Mouse (Mus musculus): ENCODE measurements at regions not wholly inside any gene's neighbourhood (a gene's known extent, or its start where the extent isn't known, plus 50 kb on each side); places are given as distances from the start of the nearest gene placed in this dataset.

- H3K27me3 ChIP-seq, result no peaks in the 10 kb centered on the region
- no peak for ATAC-seq (ENCODE audit: low FRiP score)
- 0 out of 2 replicates have a peak, but pooled peaks cover 3% of the 10 kb centered on the region for H3K4me1 ChIP-seq (replicated peaks)
- no peak overlapping the region for H3K4me2 ChIP-seq
- H3K36me3 ChIP-seq, result no peaks in the 10 kb centered on the region
- no peak overlapping the region for H3K27ac ChIP-seq
- no peak overlapping the region for H3K4me3 ChIP-seq
- H3K9me3 ChIP-seq, result no peaks in the 10 kb centered on the region
- no peak overlapping the region for H3K9ac ChIP-seq
- 90% methylated on average over 5 of the region's 5 CpGs for WGBS
Measured at GRCm38 (mm10) chr3:34826396-34826795, 176.2 kb downstream of the Sox2 start.

GRCm38 (mm10) chr3:34828453-34829206 is 178.4 kb downstream of the Sox2 start:
- Histone ChIP-seq H3K9ac (no peak overlapping the region), H3K9me3 (no peaks in the 10 kb centered on the region), H3K4me3 (no peak overlapping the region), H3K36me3 (no peaks in the 10 kb centered on the region), H3K27me3 (no peaks in the 10 kb centered on the region), H3K4me2 (no peak overlapping the region), H3K27ac (no peak overlapping the region), H3K4me1 (replicated peaks) (0 out of 2 replicates have a peak, but pooled peaks cover 3% of the 10 kb centered on the region)
- WGBS, result 53% methylated on average over 9 of the region's 9 CpGs
- ATAC-seq (ENCODE audit: low FRiP score), result no peak

GRCm38 (mm10) chr3:34836741-34837267 is 186.6 kb downstream of the Sox2 start:
- H3K36me3 ChIP-seq, result no peaks in the 10 kb centered on the region
- peak; percentile 75 for ATAC-seq (ENCODE audit: low FRiP score)
- H3K9ac ChIP-seq, result no peak overlapping the region
- WGBS, result 55% methylated on average over 8 of the region's 8 CpGs
- H3K9me3 ChIP-seq, result no peaks in the 10 kb centered on the region
- no peak overlapping the region for H3K4me2 ChIP-seq
- H3K4me1 ChIP-seq (replicated peaks), result peaks cover 21% of the 10 kb centered on the region
- no peak overlapping the region for H3K4me3 ChIP-seq
- no peak overlapping the region for H3K27ac ChIP-seq
- 0 out of 2 replicates have a peak, but pooled peaks cover 5% of the 10 kb centered on the region for H3K27me3 ChIP-seq

GRCm38 (mm10) chr3:34837644-34838332 is 187.6 kb downstream of the Sox2 start:
- Histone ChIP-seq H3K9me3 (no peaks in the 10 kb centered on the region), H3K9ac (no peak overlapping the region), H3K4me1 (replicated peaks) (peaks cover 21% of the 10 kb centered on the region), H3K4me3 (no peak overlapping the region), H3K27me3 (0 out of 2 replicates have a peak, but pooled peaks cover 5% of the 10 kb centered on the region), H3K27ac (no peak overlapping the region), H3K36me3 (no peaks in the 10 kb centered on the region), H3K4me2 (no peak overlapping the region)
- ATAC-seq (ENCODE audit: low FRiP score), result 0 out of 2 replicates have a peak, but pooled peaks have one; percentile 36
- 58% methylated on average over 11 of the region's 11 CpGs for WGBS

GRCm38 (mm10) chr3:34860877-34861649 is 210.9 kb downstream of the Sox2 start:
- Histone ChIP-seq H3K27ac (peak overlapping the region; percentile 37), H3K9me3 (no peaks in the 10 kb centered on the region), H3K36me3 (no peaks in the 10 kb centered on the region), H3K4me3 (no peak overlapping the region), H3K4me1 (replicated peaks) (peaks cover 16% of the 10 kb centered on the region), H3K27me3 (no peaks in the 10 kb centered on the region), H3K9ac (no peak overlapping the region), H3K4me2 (no peak overlapping the region; the same call in 1 of the 2 replicates)
- WGBS, result 42% methylated on average over 16 of the region's 16 CpGs
- peak; percentile 82 for ATAC-seq (ENCODE audit: low FRiP score)

GRCm38 (mm10) chr3:34868698-34869409 is 218.6 kb downstream of the Sox2 start:
- 0 out of 2 replicates have a peak, but pooled peaks have one; percentile 33 for ATAC-seq (ENCODE audit: low FRiP score)
- no peak overlapping the region for H3K4me2 ChIP-seq
- H3K27ac ChIP-seq, result no peak overlapping the region
- peaks cover 10% of the 10 kb centered on the region for H3K4me1 ChIP-seq (replicated peaks)
- H3K9me3 ChIP-seq, result no peaks in the 10 kb centered on the region
- no peak overlapping the region for H3K9ac ChIP-seq
- WGBS, result 47% methylated on average over 16 of the region's 16 CpGs
- no peak overlapping the region for H3K4me3 ChIP-seq
- 0 out of 2 replicates have a peak, but pooled peaks cover 2% of the 10 kb centered on the region for H3K27me3 ChIP-seq
- H3K36me3 ChIP-seq, result no peaks in the 10 kb centered on the region

- WGBS, result 91% methylated on average over 6 of the region's 6 CpGs
Measured at GRCm38 (mm10) chr3:34869911-34870310, 219.7 kb downstream of the Sox2 start.

GRCm38 (mm10) chr3:34885137-34885536 is 234.9 kb downstream of the Sox2 start:
- ATAC-seq (ENCODE audit: low FRiP score), result no peak
- no peaks in the 10 kb centered on the region for H3K9me3 ChIP-seq

More at GRCm38 (mm10) chr3:34869911-34870310, 219.7 kb downstream of the Sox2 start:
- H3K36me3 ChIP-seq, result no peaks in the 10 kb centered on the region
- no peak overlapping the region for H3K4me2 ChIP-seq
- no peak overlapping the region for H3K9ac ChIP-seq
- H3K27ac ChIP-seq, result no peak overlapping the region
- no peaks in the 10 kb centered on the region for H3K9me3 ChIP-seq
- ATAC-seq (ENCODE audit: low FRiP score), result no peak
- peaks cover 10% of the 10 kb centered on the region for H3K4me1 ChIP-seq (replicated peaks)
- H3K27me3 ChIP-seq, result 0 out of 2 replicates have a peak, but pooled peaks cover 2% of the 10 kb centered on the region
- H3K4me3 ChIP-seq, result no peak overlapping the region

GRCm38 (mm10) chr3:34893381-34893780 is 243.2 kb downstream of the Sox2 start:
- Histone ChIP-seq H3K36me3 (no peaks in the 10 kb centered on the region), H3K4me1 (replicated peaks) (no peaks in the 10 kb centered on the region), H3K4me3 (no peak overlapping the region), H3K9ac (no peak overlapping the region), H3K9me3 (peaks cover 12% of the 10 kb centered on the region), H3K4me2 (no peak overlapping the region), H3K27me3 (no peaks in the 10 kb centered on the region), H3K27ac (no peak overlapping the region)
- no peak for ATAC-seq (ENCODE audit: low FRiP score)
- WGBS, result 93% methylated on average over 5 of the region's 5 CpGs

More at GRCm38 (mm10) chr3:34885137-34885536, 234.9 kb downstream of the Sox2 start:
- 91% methylated on average over 5 of the region's 5 CpGs for WGBS
- Histone ChIP-seq H3K9ac (no peak overlapping the region), H3K36me3 (no peaks in the 10 kb centered on the region), H3K4me1 (replicated peaks) (no peaks in the 10 kb centered on the region), H3K27me3 (no peaks in the 10 kb centered on the region), H3K4me2 (no peak overlapping the region), H3K27ac (no peak overlapping the region), H3K4me3 (no peak overlapping the region)

GRCm38 (mm10) chr3:34903106-34903505 is 252.9 kb downstream of the Sox2 start:
- Histone ChIP-seq H3K4me1 (replicated peaks) (no peaks in the 10 kb centered on the region), H3K9me3 (no peaks in the 10 kb centered on the region), H3K27ac (no peak overlapping the region), H3K36me3 (no peaks in the 10 kb centered on the region), H3K27me3 (peaks cover 3% of the 10 kb centered on the region; the same call in 1 of the 2 replicates), H3K9ac (no peak overlapping the region), H3K4me3 (no peak overlapping the region), H3K4me2 (no peak overlapping the region)
- ATAC-seq (ENCODE audit: low FRiP score), result no peak
- 87% methylated on average over 8 of the region's 8 CpGs for WGBS

- Histone ChIP-seq H3K36me3 (no peaks in the 10 kb centered on the region), H3K27me3 (no peaks in the 10 kb centered on the region), H3K27ac (no peak overlapping the region), H3K9me3 (no peaks in the 10 kb centered on the region), H3K4me3 (no peak overlapping the region), H3K4me2 (no peak overlapping the region), H3K9ac (no peak overlapping the region), H3K4me1 (replicated peaks) (no peaks in the 10 kb centered on the region)
- no peak for ATAC-seq (ENCODE audit: low FRiP score)
- WGBS, result 93% methylated on average over 5 of the region's 5 CpGs
Measured at GRCm38 (mm10) chr3:34908489-34908888, 258.3 kb downstream of the Sox2 start.
